Mouse (Mus musculus): ENCODE measurements around the gene Gm33815. TPM values are rescaled to one million over a fixed set of nuclear protein-coding genes. Genes with fewer than 3 reads are reported as not detected.
"Not testable (repeated sequence)": the region's sequence is repeated elsewhere in the genome, so short reads cannot be mapped to it uniquely, and the experiment has no call there.

The Gm33815 gene
- not detected in 2 replicates for polyA plus RNA-seq (2012; ENCODE audit: insufficient read depth, insufficient read length, low replicate concordance, missing spikeins)

DNA sequence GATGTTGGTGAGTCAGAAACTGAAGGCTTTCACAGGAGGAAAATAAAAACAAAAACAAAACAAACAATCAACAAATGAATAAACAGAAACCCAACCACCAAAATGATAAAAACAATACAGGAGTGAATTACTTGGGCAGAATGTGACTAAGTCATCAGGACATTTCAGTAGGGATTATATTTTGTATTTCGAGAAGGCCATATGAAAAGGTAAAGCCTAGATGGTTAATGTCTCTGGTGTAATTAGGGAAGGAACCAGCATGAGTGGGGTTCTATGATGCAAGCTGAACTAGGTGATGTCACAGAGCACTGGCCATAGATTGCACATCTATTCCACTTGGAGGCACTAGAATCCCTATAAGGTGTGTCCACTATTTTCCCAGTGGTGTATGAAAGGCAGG lies at the start of gene Gm33815:
Gm33815 (plus strand) TSS at position 301 of the 400 bp plus-strand sequence.
- H3K27ac ChIP-seq (ENCODE audit: insufficient read depth, low read depth, low read length); H3K4me1 ChIP-seq (ENCODE audit: control insufficient read depth, insufficient read depth, low read length); H3K4me3 ChIP-seq (ENCODE audit: insufficient read depth, low read depth, low read length): not testable (repeated sequence)
- WGBS, result no CpG with 5 or more reads among the region's 1 CpGs
